Mouse (Mus musculus): ENCODE measurements around the gene Gm49355. TPM values are rescaled to one million over a fixed set of nuclear protein-coding genes. Genes with fewer than 3 reads are reported as not detected.

Gm49355 gene
- total and polyA plus RNA-seq, 3 experiments: 0.08 to 0.26 (median 0.23) TPM

DNA sequence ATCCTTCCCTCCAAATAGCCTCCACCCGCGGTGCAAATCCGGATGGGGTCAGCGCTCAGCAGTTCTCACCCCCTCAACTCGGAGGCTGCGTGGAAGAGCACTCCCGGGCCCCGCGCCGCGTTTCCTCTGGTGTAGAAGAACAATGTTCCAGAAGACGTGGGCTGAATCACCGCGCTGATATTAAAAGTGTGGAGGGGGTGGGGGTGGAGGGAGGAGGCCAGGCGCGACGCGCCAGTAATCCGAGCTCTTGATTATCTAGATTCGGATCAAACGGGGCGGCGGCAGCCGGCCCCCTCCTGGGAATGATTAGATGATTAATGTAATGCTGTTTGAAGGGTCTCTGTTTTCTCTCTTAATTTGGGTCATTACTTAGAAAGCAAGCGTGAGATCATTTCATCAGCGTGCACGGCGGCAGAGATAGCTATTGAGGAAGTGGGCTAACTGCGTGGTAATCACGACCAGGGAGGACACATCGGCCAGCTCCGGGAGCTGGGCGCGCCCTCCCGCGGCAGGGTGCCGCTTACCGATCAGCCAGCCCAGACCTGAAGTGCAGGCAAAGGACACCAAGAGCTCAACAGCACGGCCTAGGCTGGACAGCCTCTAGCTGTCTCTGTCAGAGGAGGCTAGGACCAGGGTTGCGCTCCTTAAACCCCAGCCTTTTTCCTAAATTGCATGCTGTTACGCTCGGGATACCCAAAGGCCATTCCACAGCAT is 57.5 kb downstream of the Gm49355 start:
- Histone ChIP-seq H3K36me3 (replicated peaks in 1 of 2; ENCODE audit: control insufficient read depth in 1 of 2, insufficient read depth in 1 of 2, low read length in 1 of 2) (no peaks in the 10 kb centered on the region), H3K27me3 (replicated peaks) (no peaks in the 10 kb centered on the region), H3K79me2 (replicated peaks; ENCODE audit: control insufficient read depth, extremely low read depth, insufficient read depth, poor library complexity, severe bottlenecking) (no peaks in the 10 kb centered on the region), H3K27ac (ENCODE audit: insufficient read depth, low read depth) (no peak overlapping the region), H3K4me2 (ENCODE audit: insufficient read depth, low read depth, poor library complexity, severe bottlenecking) (no peak overlapping the region), H3K9me3 (replicated peaks; ENCODE audit: low read length) (peaks cover 20% of the 10 kb centered on the region), H3K4me1 (ENCODE audit: control insufficient read depth in 1 of 2, insufficient read depth in 2 of 2) (no peaks in the 10 kb centered on the region), H3K4me3 (replicated peaks in 1 of 3; ENCODE audit: low read depth in 2 of 3, low read length in 2 of 3, poor library complexity in 1 of 3) (no peak overlapping the region), H3K9ac (ENCODE audit: insufficient read depth, low read depth) (no peak overlapping the region)
- TF ChIP-seq CTCF (conservative IDR thresholded peaks at IDR 0.05 in 1 of 2, IDR thresholded peaks at IDR 0.05 in 1 of 2; ENCODE audit: low read depth in 2 of 2, low read length in 2 of 2) (no peak), ELF1 (IDR thresholded peaks at IDR 0.05; ENCODE audit: low read depth, low read length) (no peak), SMC3 (IDR thresholded peaks at IDR 0.05; ENCODE audit: low read depth, low read length) (no peak), EP300 (IDR thresholded peaks at IDR 0.05; ENCODE audit: low read length) (no peak), ETS1 (conservative IDR thresholded peaks at IDR 0.05; ENCODE audit: low read depth, low read length) (no peak), MYC (IDR thresholded peaks at IDR 0.05; ENCODE audit: low read depth, low read length) (no peak), USF2 (conservative IDR thresholded peaks at IDR 0.05; ENCODE audit: low read depth, low read length) (no peak), RAD21 (IDR thresholded peaks at IDR 0.05; ENCODE audit: low read depth, low read length) (no peak), CHD2 (IDR thresholded peaks at IDR 0.05; ENCODE audit: low read length) (no peak), IRF4 (IDR thresholded peaks at IDR 0.05; ENCODE audit: low read depth, low read length) (no peak), E2F4 (IDR thresholded peaks at IDR 0.05; ENCODE audit: insufficient replicate concordance, low read depth, low read length) (no peak), MAZ (IDR thresholded peaks at IDR 0.05; ENCODE audit: low read depth, low read length) (no peak), MEF2A (IDR thresholded peaks at IDR 0.05; ENCODE audit: borderline replicate concordance, low read depth, low read length) (no peak), BHLHE40 (IDR thresholded peaks at IDR 0.05; ENCODE audit: low read depth, low read length) (no peak), MAFK (IDR thresholded peaks at IDR 0.05; ENCODE audit: insufficient replicate concordance, low read length) (no peak)
- in situ Hi-C loops (cut with MboI; ENCODE audit: low pct_ligation_motif_present, low pct_unique_long_range_greater_than_20kb, low sequenced_read_pairs): no loop called here
- dilution Hi-C loops (cut with MboI; ENCODE audit: extremely low pct_ligation_motif_present, extremely low pct_unique_long_range_greater_than_20kb, low sequenced_read_pairs): no loop called here
- no peak for DNase-seq (ENCODE audit: extremely low read depth)

DNA sequence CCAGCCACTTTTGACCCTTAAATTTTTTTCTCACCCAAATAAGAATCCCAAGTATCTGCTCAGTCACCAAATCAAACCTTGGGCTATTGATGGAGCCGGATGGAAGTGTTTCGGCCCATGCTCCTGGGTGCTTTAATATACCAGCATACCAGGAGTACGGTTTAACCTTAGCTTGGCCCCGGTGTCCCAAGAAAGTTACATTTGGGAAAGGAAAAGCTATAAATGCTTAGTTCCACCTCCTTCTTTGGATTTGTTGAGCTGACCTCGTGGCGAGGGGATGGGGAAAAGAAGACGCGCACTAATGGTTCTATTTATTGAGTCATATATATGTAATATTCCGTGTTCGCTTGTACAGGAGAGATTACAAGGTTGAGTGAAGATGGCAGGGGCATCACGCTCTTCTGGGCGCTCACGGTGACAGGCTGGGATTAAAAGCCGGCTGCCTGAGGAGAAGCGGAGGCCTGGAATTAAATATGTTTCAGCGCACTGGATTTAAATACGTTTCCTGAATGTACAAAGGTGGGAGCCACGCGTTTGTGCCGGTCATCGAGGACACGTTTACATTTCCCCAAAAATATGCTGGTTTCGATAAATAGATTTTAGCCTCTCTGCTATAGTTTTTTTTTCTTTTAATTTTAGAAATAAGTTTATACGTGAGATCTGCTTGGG is 58.1 kb downstream of the Gm49355 start:
- in situ Hi-C loops (cut with MboI; ENCODE audit: low pct_ligation_motif_present, low pct_unique_long_range_greater_than_20kb, low sequenced_read_pairs) (no loop called here), dilution Hi-C loops (cut with MboI; ENCODE audit: extremely low pct_ligation_motif_present, extremely low pct_unique_long_range_greater_than_20kb, low sequenced_read_pairs) (no loop called here)
- TF ChIP-seq IRF4 (IDR thresholded peaks at IDR 0.05; ENCODE audit: low read depth, low read length): no peak
- TF ChIP-seq ZKSCAN1 (IDR thresholded peaks at IDR 0.05; ENCODE audit: borderline replicate concordance, low read depth, low read length): no peak
- TF ChIP-seq MEF2A (IDR thresholded peaks at IDR 0.05; ENCODE audit: borderline replicate concordance, low read depth, low read length): no peak
- TF ChIP-seq SMC3 (IDR thresholded peaks at IDR 0.05; ENCODE audit: low read depth, low read length): no peak
- no peak for TF ChIP-seq TBP (conservative IDR thresholded peaks at IDR 0.05; ENCODE audit: low read depth, low read length)
- TF ChIP-seq POLR2A (IDR thresholded peaks at IDR 0.05; ENCODE audit: low read depth, low read length): no peak
- Histone ChIP-seq H3K36me3 (replicated peaks in 1 of 2; ENCODE audit: control insufficient read depth in 1 of 2, insufficient read depth in 1 of 2, low read length in 1 of 2) (no peaks in the 10 kb centered on the region), H3K79me2 (replicated peaks; ENCODE audit: control insufficient read depth, extremely low read depth, insufficient read depth, poor library complexity, severe bottlenecking) (no peaks in the 10 kb centered on the region), H3K4me2 (ENCODE audit: insufficient read depth, low read depth, poor library complexity, severe bottlenecking) (no peak overlapping the region), H3K27ac (ENCODE audit: insufficient read depth, low read depth) (no peak overlapping the region), H3K9ac (ENCODE audit: insufficient read depth, low read depth) (no peak overlapping the region), H3K4me1 (ENCODE audit: control insufficient read depth in 1 of 2, insufficient read depth in 2 of 2) (no peaks in the 10 kb centered on the region), H3K9me3 (replicated peaks; ENCODE audit: low read length) (peaks cover 22% of the 10 kb centered on the region), H3K4me3 (replicated peaks in 1 of 3; ENCODE audit: low read depth in 2 of 3, low read length in 2 of 3, poor library complexity in 1 of 3) (no peak overlapping the region), H3K27me3 (replicated peaks) (no peaks in the 10 kb centered on the region)
- DNase-seq (ENCODE audit: extremely low read depth): no peak
